In genomic region chr11:104017506-104017905, GRCm38 (mm10) we compare ENCODE assay signal across 27 mouse cellular contexts. TPM values are rescaled to one million over a fixed set of nuclear protein-coding genes. Genes with fewer than 3 reads are reported as not detected.
DNase-seq lines count a peak whose midpoint lies in the region; ATAC-seq and TF ChIP-seq lines count a peak whose summit lies in the region.
"Had no signal": no experiment of that assay in that cellular context is flagged by ENCODE, and none has a peak within 500 bp of the region (broad histone marks: within the 10 kb centered on the region; RNA-seq: fewer than 3 reads in every experiment).

No protein-coding gene starts in this region.

- H3K36me3 ChIP-seq in heart, embryonic 11.5 days (ENCODE audit: control insufficient read depth, insufficient read depth, low read length), result no peaks in the 10 kb centered on the region
- H3K36me3 ChIP-seq: embryonic facial prominence, embryonic 13.5 days; forebrain, embryonic 12.5 days; forebrain, embryonic 15.5 days; G1E; heart, embryonic 10.5 days; hindbrain, embryonic 12.5 days; hindbrain, embryonic 15.5 days had no signal

- no peak for TF ChIP-seq POLR2A in olfactory bulb, adult 2 months (IDR thresholded peaks at IDR 0.05; ENCODE audit: insufficient read depth, low read depth, low read length)

- WGBS in olfactory bulb, adult 2 months, result 46% methylated on average over 6 of the region's 6 CpGs
- 62% methylated on average over 6 of the region's 6 CpGs for WGBS in heart, embryonic 11.5 days (ENCODE audit: insufficient replicate concordance)

- no peak for ATAC-seq in heart, embryonic 11.5 days (replicated peaks; ENCODE audit: insufficient number of reproducible peaks, low FRiP score, low TSS enrichment)
- ATAC-seq: forebrain, embryonic 15.5 days had no signal

- no peak overlapping the region for H3K4me2 ChIP-seq in heart, embryonic 11.5 days
- H3K4me2 ChIP-seq: embryonic facial prominence, embryonic 13.5 days; forebrain, embryonic 12.5 days; forebrain, embryonic 15.5 days; hindbrain, embryonic 12.5 days; hindbrain, embryonic 15.5 days had no signal

- TF ChIP-seq CTCF in olfactory bulb, adult 2 months (IDR thresholded peaks at IDR 0.05; ENCODE audit: insufficient read depth, low read depth, low read length), result no peak

- H3K27ac ChIP-seq in olfactory bulb, adult 2 months (ENCODE audit: insufficient read depth, low read depth, low read length), result peak overlapping the region; percentile 93
- H3K27ac ChIP-seq in heart, embryonic 11.5 days (ENCODE audit: low read depth, low read length), result no peak overlapping the region
- H3K27ac ChIP-seq: embryonic facial prominence, embryonic 13.5 days; forebrain, embryonic 12.5 days; forebrain, embryonic 15.5 days; gastrocnemius, adult 2 months; heart, adult 2 months; heart, embryonic 10.5 days; hindbrain, embryonic 12.5 days; hindbrain, embryonic 15.5 days had no signal

- H3K4me3 ChIP-seq in olfactory bulb, adult 2 months (ENCODE audit: insufficient read depth, low read depth, low read length), result no peak overlapping the region
- H3K4me3 ChIP-seq in heart, embryonic 11.5 days (ENCODE audit: low read depth, low read length), result no peak overlapping the region
- H3K4me3 ChIP-seq: embryonic facial prominence, embryonic 13.5 days; erythroblast, embryonic 14.5 days; forebrain, embryonic 12.5 days; forebrain, embryonic 15.5 days; gastrocnemius, adult 2 months; heart, adult 2 months; heart, embryonic 10.5 days; hindbrain, embryonic 12.5 days; hindbrain, embryonic 15.5 days had no signal

- H3K9me3 ChIP-seq in heart, embryonic 11.5 days (replicated peaks; ENCODE audit: control insufficient read depth, low read length), result no peaks in the 10 kb centered on the region
- H3K9me3 ChIP-seq: embryonic facial prominence, embryonic 13.5 days; forebrain, embryonic 12.5 days; forebrain, embryonic 15.5 days; G1E; heart, embryonic 10.5 days; hindbrain, embryonic 12.5 days; hindbrain, embryonic 15.5 days had no signal

- 0 out of 2 replicates have a peak, but pooled peaks cover 2% of the 10 kb centered on the region for H3K27me3 ChIP-seq in heart, embryonic 11.5 days (ENCODE audit: control insufficient read depth, insufficient read depth, low read length)
- H3K27me3 ChIP-seq: CH12.LX; embryonic facial prominence, embryonic 13.5 days; forebrain, embryonic 12.5 days; forebrain, embryonic 15.5 days; hindbrain, embryonic 12.5 days; hindbrain, embryonic 15.5 days had no signal

- DNase-seq in left cerebral cortex, adult 11 months (ENCODE audit: low spot score), result peak; percentile 22
- DNase-seq in left cerebral cortex, adult 9 months (ENCODE audit: low spot score in 2 of 2), result no peak
- DNase-seq in right cerebral cortex, adult 18-20 months, result peak; percentile 27
- DNase-seq in right cerebral cortex, postnatal 10 days (ENCODE audit: low spot score in 2 of 2), result no peak
- peak; percentile 50 for DNase-seq in NIH3T3 (ENCODE audit: low read depth)
- no peak for DNase-seq in gastrocnemius, postnatal 4 days (ENCODE audit: low spot score in 2 of 2)
- DNase-seq: adrenal gland, adult 2 months; adrenal gland, postnatal 36 days; B cell, adult 2 months; cerebellum, adult 11 months; cerebellum, adult 2 months; cerebellum, adult 9-11 months; cerebellum, postnatal 25 days; gastrocnemius, adult 2 months; gastrocnemius, postnatal 14 days; heart, adult 2 months had no signal

- H3K9ac ChIP-seq in heart, embryonic 11.5 days (ENCODE audit: low read depth, low read length), result no peak overlapping the region
- H3K9ac ChIP-seq: embryonic facial prominence, embryonic 13.5 days; forebrain, embryonic 12.5 days; forebrain, embryonic 15.5 days; hindbrain, embryonic 12.5 days; hindbrain, embryonic 15.5 days had no signal

- peaks cover 30% of the 10 kb centered on the region for H3K4me1 ChIP-seq in olfactory bulb, adult 2 months (ENCODE audit: control insufficient read depth, insufficient read depth, low read length)
- no peaks in the 10 kb centered on the region for H3K4me1 ChIP-seq in heart, embryonic 11.5 days (ENCODE audit: control insufficient read depth, insufficient read depth, low read length)
- H3K4me1 ChIP-seq: embryonic facial prominence, embryonic 13.5 days; forebrain, embryonic 12.5 days; forebrain, embryonic 15.5 days; heart, embryonic 10.5 days; hindbrain, embryonic 15.5 days had no signal

RNA-seq across cellular contexts. Expression of gene Arf2, which starts 51.0 kb away (rescaled TPM):
- polyA plus RNA-seq in olfactory bulb, adult 2 months (2012; ENCODE audit: insufficient read depth, insufficient read length, low replicate concordance, missing spikeins), result not detected in 2 replicates
- polyA plus RNA-seq in heart, embryonic 11.5 days (2014; fragmentation: Nextera tagmentation; extraction: Ambion mirVana), result 56.0 and 63.2 TPM in 2 replicates
- total RNA-seq in gastrocnemius, postnatal 4 days (2021), result 10 to 100 TPM; 25.9 to 30.9 TPM

Comparison
In these comparisons a context has a peak if more than half of its experiments do, and no peak if none do; other contexts are left out.
1. DNase-seq: peak in left cerebral cortex, adult 11 months (single experiment), right cerebral cortex, adult 18-20 months (single experiment) and NIH3T3 (single experiment); none in left cerebral cortex, adult 9 months (0 of 2), right cerebral cortex, postnatal 10 days (0 of 2) and gastrocnemius, postnatal 4 days (0 of 2).
2. RNA of gene Arf2, which starts 51.0 kb away (polyA plus RNA-seq): 56.0 to 63.2 TPM in heart, embryonic 11.5 days; not detected in olfactory bulb, adult 2 months; every median in the first group is over 10 times any median in the second.